Mouse (Mus musculus): Measurements from ENCODE around the gene Sirpb1c.

DNA sequence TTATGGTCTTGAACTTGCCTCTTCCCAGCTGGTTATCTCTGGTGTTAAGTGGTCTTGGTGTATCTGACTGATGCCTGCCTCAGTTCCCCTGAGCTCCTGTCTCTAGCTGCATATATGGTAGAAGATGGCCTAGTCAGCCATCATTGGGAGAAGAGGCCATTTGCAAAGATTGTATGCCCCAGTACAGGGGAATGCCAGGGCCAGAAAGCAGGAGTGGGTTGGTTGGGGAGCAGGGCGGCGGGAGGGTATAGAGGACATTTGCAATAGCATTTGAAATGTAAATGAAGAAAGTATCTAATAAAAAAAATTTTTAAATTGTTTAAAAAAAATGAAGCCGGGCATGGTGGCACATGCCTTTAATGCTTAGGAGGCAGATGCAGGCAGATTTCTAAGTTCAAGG is 38.1 kb upstream of the Sirpb1c start:
- TF ChIP-seq CTCF (IDR thresholded peaks at IDR 0.05; ENCODE audit: extremely low read depth, insufficient read length, insufficient replicate concordance, low read depth, low read length) (no peak), POLR2A (IDR thresholded peaks at IDR 0.05; ENCODE audit: low read depth, low read length) (no peak)

All from small intestine, adult 2 months (tissue).